Mouse (Mus musculus): ENCODE measurements around the gene Cdc14b.

GRCm38 (mm10) chr13:64198310-64198709, 76.8 kb downstream of the Cdc14b start:
- no peak for TF ChIP-seq EP300 (IDR thresholded peaks at IDR 0.05; ENCODE audit: low read depth)
- TF ChIP-seq CTCF (IDR thresholded peaks at IDR 0.05; ENCODE audit: low read depth): no peak
